Mouse (Mus musculus) CH12.LX (cell line): ENCODE measurements around the gene Cyp2e1.

Experiments
- POLR2A ChIP-seq: IDR thresholded peaks from 2 replicates; pipeline ENCODE4 v1.6.1; 2011; ENCODE audit warnings: low read depth, mild to moderate bottlenecking, improper control_type of control experiment, low read length
- SMC3 ChIP-seq: IDR thresholded peaks from 2 replicates; pipeline ENCODE4 v1.6.1; 2011; ENCODE audit warnings: low read depth, low read length, improper control_type of control experiment
- USF1 ChIP-seq: IDR thresholded peaks from 2 replicates; pipeline ENCODE4 v1.6.1; 2014; ENCODE audit warnings: low read depth, mild to moderate bottlenecking, inconsistent platforms, low read length, improper control_type of control experiment

DNA sequence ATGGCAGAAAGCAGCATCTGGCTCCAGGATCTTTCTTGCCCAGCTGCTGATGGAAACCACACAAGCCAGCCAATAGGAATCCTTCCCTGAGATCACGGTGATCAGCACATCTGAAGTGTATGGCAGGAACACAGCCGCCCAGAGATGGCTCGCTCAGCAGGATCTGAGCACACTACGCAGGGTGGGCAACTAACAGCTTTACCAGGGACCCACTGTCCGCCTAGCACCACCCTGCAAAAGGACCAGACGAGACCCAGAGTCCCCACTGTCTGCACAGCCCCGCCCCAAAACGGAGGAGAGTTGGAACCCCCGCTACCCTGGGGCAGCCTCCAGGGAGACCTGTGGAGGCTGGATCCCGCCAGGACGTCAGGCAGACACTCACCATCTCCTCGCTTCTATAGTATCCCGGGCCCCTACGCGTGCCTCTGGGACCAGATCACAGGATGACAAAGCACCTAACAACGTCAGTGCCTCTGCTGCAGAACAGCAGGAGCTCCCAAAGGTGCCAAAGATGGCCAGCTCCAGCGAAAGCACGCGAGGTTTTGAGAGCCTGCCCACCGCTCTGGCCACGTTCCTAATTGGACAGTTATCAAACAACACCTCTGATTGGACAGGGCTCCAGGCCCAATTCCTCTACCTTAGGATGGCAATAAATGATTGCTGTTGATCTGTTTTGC lies 58.3 kb downstream of the Cyp2e1 start, which contains the start of gene Zfp941:
- TF ChIP-seq SMC3 (no peak), USF1 (no peak), POLR2A (no peak)
